Mouse (Mus musculus): Measurements from ENCODE around the gene Sft2d2. TPM values are rescaled to one million over a fixed set of nuclear protein-coding genes. Genes with fewer than 3 reads are reported as not detected.

The Sft2d2 gene
- polyA plus RNA-seq, 1 experiment from 2014 or later: 14.0 TPM

DNA sequence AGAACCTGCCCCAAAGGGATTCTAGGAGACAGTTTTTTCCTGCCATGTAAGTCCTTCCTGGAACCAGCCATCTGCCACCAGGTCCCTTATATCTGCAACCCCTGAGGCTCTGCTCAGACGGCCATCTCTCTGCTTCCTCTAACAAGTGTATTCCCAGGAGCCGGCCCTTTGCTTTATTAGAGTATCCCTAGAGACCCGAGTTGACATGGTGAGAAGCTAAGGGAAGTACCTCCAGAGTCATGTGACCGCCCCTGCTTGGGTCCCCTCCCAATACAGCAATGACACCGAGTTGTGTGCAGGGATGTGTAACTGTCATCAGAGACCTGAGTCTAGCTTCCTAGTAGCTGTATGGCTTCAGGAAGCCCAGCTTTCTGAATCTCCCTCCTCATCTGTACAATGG, 61.0 kb downstream of the Sft2d2 start:
- Histone ChIP-seq H3K27me3 (ENCODE audit: control insufficient read depth, insufficient read depth, low read length) (no peaks in the 10 kb centered on the region), H3K27ac (ENCODE audit: low read depth, low read length) (no peak overlapping the region), H3K4me3 (ENCODE audit: low read depth, low read length) (no peak overlapping the region), H3K36me3 (ENCODE audit: control insufficient read depth, insufficient read depth, low read length) (no peaks in the 10 kb centered on the region), H3K9ac (ENCODE audit: low read length) (no peak overlapping the region), H3K4me1 (replicated peaks; ENCODE audit: control insufficient read depth, insufficient read depth, low read length) (no peaks in the 10 kb centered on the region), H3K4me2 (ENCODE audit: low read depth, low read length, severe bottlenecking) (no peak overlapping the region), H3K9me3 (ENCODE audit: control insufficient read depth, low read length) (no peaks in the 10 kb centered on the region)
- ATAC-seq (replicated peaks; ENCODE audit: low FRiP score) (no peak), DNase-seq (ENCODE audit: low spot score) (no peak)
- 78% methylated on average over 5 of the region's 5 CpGs for WGBS

- ATAC-seq (replicated peaks; ENCODE audit: low FRiP score) (peak; percentile 42; the same call in 1 of the 2 replicates), DNase-seq (ENCODE audit: low spot score) (peak; percentile 88)
- no peak overlapping the region for H3K4me3 ChIP-seq (ENCODE audit: low read depth, low read length)
- WGBS: 76% methylated on average over 14 of the region's 14 CpGs
- no peak overlapping the region for H3K9ac ChIP-seq (ENCODE audit: low read length)
- H3K27me3 ChIP-seq (ENCODE audit: control insufficient read depth, insufficient read depth, low read length): no peaks in the 10 kb centered on the region
- H3K4me2 ChIP-seq (ENCODE audit: low read depth, low read length, severe bottlenecking): no peak overlapping the region
- H3K4me1 ChIP-seq (replicated peaks; ENCODE audit: control insufficient read depth, insufficient read depth, low read length): no peaks in the 10 kb centered on the region
- no peaks in the 10 kb centered on the region for H3K36me3 ChIP-seq (ENCODE audit: control insufficient read depth, insufficient read depth, low read length)
- H3K9me3 ChIP-seq (ENCODE audit: control insufficient read depth, low read length): no peaks in the 10 kb centered on the region
- no peak overlapping the region for H3K27ac ChIP-seq (ENCODE audit: low read depth, low read length)
These were observed 61.9 kb downstream of the Sft2d2 start for GRCm38 (mm10) chr1:165132187-165132877.

DNA sequence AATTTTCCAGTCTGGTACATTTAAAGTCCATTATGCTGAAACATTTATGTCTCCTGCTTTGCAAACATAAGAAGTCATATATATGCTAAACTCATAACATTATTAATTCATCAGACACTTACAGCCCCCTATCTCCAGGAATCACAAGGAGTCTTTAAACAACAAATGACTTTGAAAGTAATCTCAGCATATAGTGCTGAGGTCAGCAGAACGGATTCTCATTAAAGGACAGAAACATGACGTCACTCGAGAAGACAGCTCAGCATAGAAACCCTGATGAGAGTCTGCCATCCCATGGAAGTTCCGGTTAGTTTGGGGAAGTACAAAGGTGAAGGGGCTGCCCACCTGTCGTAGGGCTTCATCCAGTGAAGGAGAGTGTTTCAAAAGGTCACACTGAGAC, 64.7 kb downstream of the Sft2d2 start:
- H3K9me3 ChIP-seq (ENCODE audit: control insufficient read depth, low read length): no peaks in the 10 kb centered on the region
- H3K4me2 ChIP-seq (ENCODE audit: low read depth, low read length, severe bottlenecking): no peak overlapping the region
- no peak for DNase-seq (ENCODE audit: low spot score)
- ATAC-seq (replicated peaks; ENCODE audit: low FRiP score): no peak
- no peaks in the 10 kb centered on the region for H3K27me3 ChIP-seq (ENCODE audit: control insufficient read depth, insufficient read depth, low read length)
- H3K36me3 ChIP-seq (ENCODE audit: control insufficient read depth, insufficient read depth, low read length): no peaks in the 10 kb centered on the region
- H3K4me1 ChIP-seq (replicated peaks; ENCODE audit: control insufficient read depth, insufficient read depth, low read length): no peaks in the 10 kb centered on the region
- 81% methylated on average over 5 of the region's 5 CpGs for WGBS
- no peak overlapping the region for H3K9ac ChIP-seq (ENCODE audit: low read length)
- no peak overlapping the region for H3K27ac ChIP-seq (ENCODE audit: low read depth, low read length)
- no peak overlapping the region for H3K4me3 ChIP-seq (ENCODE audit: low read depth, low read length)

Other genes with a start within 250 kb of the Sft2d2 start
- not detected in 2 replicates for gene Tbx19, start 33.7 kb downstream of the Sft2d2 start, polyA plus RNA-seq (2014; fragmentation: Nextera tagmentation; extraction: Ambion mirVana)
- 104 and 109 TPM in 2 replicates for gene Tiprl, start 42.6 kb upstream of the Sft2d2 start, polyA plus RNA-seq (2014; fragmentation: Nextera tagmentation; extraction: Ambion mirVana)
- gene Gpr161, start 101.4 kb upstream of the Sft2d2 start, polyA plus RNA-seq (2014; fragmentation: Nextera tagmentation; extraction: Ambion mirVana): 2.2 and 2.5 TPM in 2 replicates

Measured in forebrain, embryonic 11.5 days (tissue).